Mouse (Mus musculus) embryonic stem cell, embryonic (primary cell): Measurements from ENCODE around the gene Hyal1.

ENCODE experiments used
- CTCF ChIA-PET, 4 experiments: fragments of 300-600 bp in 2 of 4; fragments of 350-600 bp in 2 of 4; sonication (Branson Sonifier 250); formaldehyde crosslinking; loops; one replicate each; lab custom pipeline; 2022; ENCODE audit warnings: inconsistent platforms in 2 of 4; lab: Charles Lee
- POLR2A ChIA-PET, 4 experiments: fragments of 300-600 bp in 2 of 4; fragments of 350-600 bp in 2 of 4; sonication (Branson Sonifier 250); formaldehyde crosslinking; loops; one replicate each; lab custom pipeline; 2022; ENCODE audit warnings: antibody characterized with exemption in 4 of 4, inconsistent platforms in 1 of 4; lab: Charles Lee

Gene Hyal1

GRCm38 (mm10) chr9:107572327-107572662 is 4.4 kb upstream of the Hyal1 start:
- POLR2A ChIA-PET: interaction anchor here in 3 of 4 experiments (0.5 to 29.0 kb wide), 20 partner anchors 8 to 173 kb away, joined by 3 to 450 read pairs (median 5); partner anchors contain the start of genes Tusc2 (in 3 of the 3), Hyal3 (in 2 of the 3), Ifrd2 (in 2 of the 3) and Cacna2d2 (in 1 of the 3)

GRCm38 (mm10) chr9:107573774-107574173 is 3.0 kb upstream of the Hyal1 start:
- ChIA-PET POLR2A (interaction anchor here in 3 of 4 experiments (0.6 to 29.0 kb wide), 10 partner anchors 7 to 200 kb away, joined by 3 to 450 read pairs (median 3); partner anchors contain the start of genes Cyb561d2 (in 1 of the 3), Hyal3 (in 1 of the 3), Ifrd2 (in 1 of the 3) and Naa80 (in 1 of the 3)), CTCF (interaction anchor here in 2 of 4 experiments (0.6 to 2.4 kb wide), 2 partner anchors 9 to 57 kb away, joined by 4 to 7 read pairs; no protein-coding TSS in a partner anchor)

More at GRCm38 (mm10) chr9:107572327-107572662, 4.4 kb upstream of the Hyal1 start:
- CTCF ChIA-PET: interaction anchor here (0.6 to 1.6 kb wide), 5 partner anchors 25 to 157 kb away, joined by 3 to 13 read pairs (median 3); partner anchors contain the start of gene Zmynd10 (in 1 of the 4)

GRCm38 (mm10) chr9:107575579-107576356 is 959 bp upstream of the Hyal1 start:
- ChIA-PET POLR2A (interaction anchor here (0.5 to 29.0 kb wide), 54 partner anchors 8 to 753 kb away, joined by 3 to 450 read pairs (median 5); partner anchors contain the start of genes Cyb561d2 (in 2 of the 4), Ifrd2 (in 2 of the 4), Nprl2 (in 2 of the 4) and Tusc2 (in 2 of the 4)), CTCF (interaction anchor here in 3 of 4 experiments (0.7 to 2.4 kb wide), 17 partner anchors 9 to 176 kb away, joined by 3 to 12 read pairs (median 4); partner anchors contain the start of genes Tusc2 (in 2 of the 3), Cacna2d2 (in 1 of the 3) and Ifrd2 (in 1 of the 3))

- POLR2A ChIA-PET: interaction anchor here in 3 of 4 experiments (0.6 to 29.0 kb wide), 18 partner anchors 9 to 837 kb away, joined by 3 to 450 read pairs (median 7); partner anchors contain the start of genes Ifrd2 (in 3 of the 3), Tusc2 (in 2 of the 3), Cyb561d2 (in 1 of the 3) and Hyal2 (in 1 of the 3)
- CTCF ChIA-PET: interaction anchor here in 1 of 4 experiments (0.5 to 2.0 kb wide), 5 partner anchors 23 to 68 kb away, joined by 3 to 9 read pairs (median 3); no protein-coding TSS in a partner anchor
Measured at GRCm38 (mm10) chr9:107577871-107578270, 1.1 kb downstream of the Hyal1 start.

- POLR2A ChIA-PET: interaction anchor here in 3 of 4 experiments (0.6 to 29.0 kb wide), 17 partner anchors 9 to 838 kb away, joined by 3 to 450 read pairs (median 13); partner anchors contain the start of genes Ifrd2 (in 3 of the 3), Hyal2 (in 2 of the 3), Cyb561d2 (in 1 of the 3) and Nprl2 (in 1 of the 3)
- CTCF ChIA-PET: interaction anchor here in 1 of 4 experiments (0.7 to 1.8 kb wide), 2 partner anchors 34 to 52 kb away, joined by 3 to 6 read pairs; no protein-coding TSS in a partner anchor
Measured at GRCm38 (mm10) chr9:107578587-107578986, 1.9 kb downstream of the Hyal1 start, which contains the start of gene Naa80. Gene Naa80 (plus strand): TSS chr9:107578887.

- CTCF ChIA-PET: interaction anchor here in 2 of 4 experiments (1.0 to 2.4 kb wide), 6 partner anchors 8 to 205 kb away, joined by 3 to 12 read pairs (median 4); no protein-coding TSS in a partner anchor
- POLR2A ChIA-PET: interaction anchor here in 3 of 4 experiments (0.6 to 29.0 kb wide), 28 partner anchors 8 to 86 kb away, joined by 3 to 450 read pairs (median 7); partner anchors contain the start of genes Ifrd2 (in 3 of the 3), Cyb561d2 (in 2 of the 3), Gnai2 (in 2 of the 3) and Hyal2 (in 2 of the 3)
Measured at GRCm38 (mm10) chr9:107579023-107579900, 2.5 kb downstream of the Hyal1 start.

- ChIA-PET POLR2A (interaction anchor here (0.6 to 29.0 kb wide), 46 partner anchors 8 to 284 kb away, joined by 3 to 450 read pairs (median 6); partner anchors contain the start of genes Gnai2 (in 3 of the 4), Hyal2 (in 3 of the 4), Cyb561d2 (in 2 of the 4) and Nprl2 (in 2 of the 4)), CTCF (interaction anchor here in 3 of 4 experiments (0.5 to 2.4 kb wide), 16 partner anchors 9 to 206 kb away, joined by 3 to 12 read pairs (median 4); partner anchors contain the start of genes Gnai2 (in 1 of the 3) and Hyal2 (in 1 of the 3))
Measured at GRCm38 (mm10) chr9:107580501-107581317, 4.0 kb downstream of the Hyal1 start, which contains the start of gene Hyal3. Gene Hyal3 (plus strand): TSS chr9:107580818.

- POLR2A ChIA-PET: interaction anchor here (0.6 to 29.0 kb wide), 28 partner anchors 10 to 1214 kb away, joined by 3 to 450 read pairs (median 10); partner anchors contain the start of genes Hyal2 (in 3 of the 4), Cyb561d2 (in 2 of the 4), Nprl2 (in 2 of the 4) and Ifrd2 (in 1 of the 4)
Measured at GRCm38 (mm10) chr9:107581584-107581983, 4.9 kb downstream of the Hyal1 start.

GRCm38 (mm10) chr9:107582509-107583062 is 5.9 kb downstream of the Hyal1 start:
- CTCF ChIA-PET: interaction anchor here in 3 of 4 experiments (0.8 to 2.0 kb wide), 6 partner anchors 18 to 63 kb away, joined by 3 to 5 read pairs (median 4); no protein-coding TSS in a partner anchor
- POLR2A ChIA-PET: interaction anchor here in 3 of 4 experiments (0.6 to 29.0 kb wide), 17 partner anchors 12 to 412 kb away, joined by 3 to 450 read pairs (median 4); partner anchors contain the start of genes Hyal2 (in 3 of the 3), Tusc2 (in 2 of the 3), Cyb561d2 (in 1 of the 3) and Ifrd2 (in 1 of the 3)

More at GRCm38 (mm10) chr9:107581584-107581983, 4.9 kb downstream of the Hyal1 start:
- CTCF ChIA-PET: interaction anchor here in 2 of 4 experiments (0.7 to 2.4 kb wide), 10 partner anchors 13 to 96 kb away, joined by 3 to 12 read pairs (median 4); partner anchors contain the start of genes Gnai2 (in 1 of the 2) and Hyal2 (in 1 of the 2)

- POLR2A ChIA-PET: interaction anchor here in 3 of 4 experiments (0.7 to 29.0 kb wide), 13 partner anchors 11 to 412 kb away, joined by 3 to 450 read pairs (median 4); partner anchors contain the start of genes Hyal2 (in 2 of the 3), Tusc2 (in 2 of the 3), Cyb561d2 (in 1 of the 3) and Ifrd2 (in 1 of the 3)
- CTCF ChIA-PET: interaction anchor here in 3 of 4 experiments (0.5 to 2.0 kb wide), 4 partner anchors 17 to 62 kb away, joined by 3 to 5 read pairs (median 4); no protein-coding TSS in a partner anchor
Measured at GRCm38 (mm10) chr9:107583174-107583573, 6.4 kb downstream of the Hyal1 start.

GRCm38 (mm10) chr9:107586504-107586903 is 9.8 kb downstream of the Hyal1 start:
- POLR2A ChIA-PET: interaction anchor here (0.5 to 29.0 kb wide), 41 partner anchors 8 to 419 kb away, joined by 3 to 450 read pairs (median 7); partner anchors contain the start of genes Hyal1 (in 4 of the 4), Cyb561d2 (in 2 of the 4), Naa80 (in 2 of the 4) and Nprl2 (in 2 of the 4)
- CTCF ChIA-PET: interaction anchor here (0.7 to 2.5 kb wide), 9 partner anchors 10 to 91 kb away, joined by 3 to 10 read pairs (median 5); partner anchors contain the start of gene Hyal1 (in 1 of the 4)

GRCm38 (mm10) chr9:107586974-107587832 is 10.5 kb downstream of the Hyal1 start, which contains the start of gene Ifrd2:
Gene Ifrd2 (plus strand): TSS chr9:107587642.
- ChIA-PET CTCF (interaction anchor here (0.6 to 2.5 kb wide), 27 partner anchors 11 to 236 kb away, joined by 3 to 10 read pairs (median 3); partner anchors contain the start of genes Hyal1 (in 1 of the 4) and Zmynd10 (in 1 of the 4)), POLR2A (interaction anchor here (0.5 to 29.0 kb wide), 68 partner anchors 7 to 752 kb away, joined by 3 to 450 read pairs (median 4); partner anchors contain the start of genes Hyal1 (in 4 of the 4), Naa80 (in 3 of the 4), Zmynd10 (in 3 of the 4) and Cyb561d2 (in 2 of the 4))
